Mouse (Mus musculus) midbrain, embryonic 10.5 days (tissue): ENCODE results near the gene Slc50a1. TPM values are rescaled to one million over a fixed set of nuclear protein-coding genes. Genes with fewer than 3 reads are reported as not detected.
A peak's percentile ranks its signal among the peaks of the same experiment; 100 is the strongest.

Experiments used
- DNase-seq: peaks from one replicate; pipeline ENCODE4 v3.0.0-alpha.2; 2017; ENCODE audit warnings: low spot score
- H3K27ac ChIP-seq: fragments of 300-500 bp; sonication (generic); replicated peaks from 2 replicates; pipeline ENCODE4 v1.5.1; 2016; ENCODE audit warnings: mild to moderate bottlenecking
- H3K27me3 ChIP-seq: fragments of 300-500 bp; sonication (generic); 2 replicates; pipeline ENCODE4 v1.6.1; 2016; ENCODE audit warnings: low read depth, mild to moderate bottlenecking; ENCODE audit not compliant: poor library complexity, severe bottlenecking
- H3K36me3 ChIP-seq: fragments of 300-500 bp; sonication (generic); 2 replicates; pipeline ENCODE4 v1.6.1; 2016; ENCODE audit warnings: mild to moderate bottlenecking, moderate library complexity
- H3K4me1 ChIP-seq: fragments of 300-500 bp; sonication (generic); 2 replicates; pipeline ENCODE4 v1.6.1; 2016
- H3K4me3 ChIP-seq: fragments of 300-500 bp; sonication (generic); 2 replicates; pipeline ENCODE4 v1.5.1; 2016; ENCODE audit warnings: mild to moderate bottlenecking, moderate library complexity
- H3K9me3 ChIP-seq: fragments of 300-500 bp; sonication (generic); replicated peaks from 2 replicates; pipeline ENCODE4 v1.6.1; 2016; ENCODE audit warnings: mild to moderate bottlenecking
- WGBS: fragments of 180-500 bp; shearing (Covaris S2); methylation state at CpG from one replicate; pipeline ENCODE4 v1.1.7; 2016; 5-methylcytosine and 5-hydroxymethylcytosine counted together
- polyA plus RNA-seq: library from polyadenylated mRNA; unstranded; fragments of >200 nt; fragmentation: Nextera tagmentation; extraction: Ambion mirVana; gene quantifications from 2 replicates; pipeline ENCODE4 v1.2.1, GENCODE M21; 2016

Gene Slc50a1
- polyA plus RNA-seq, 1 experiment from 2014 or later: 29.8 TPM

- H3K36me3 ChIP-seq: no peaks in the 10 kb centered on the region
- 57% methylated on average over 14 of the region's 14 CpGs for WGBS
- peaks cover 46% of the 10 kb centered on the region for H3K4me1 ChIP-seq
- DNase-seq: no peak
- peaks cover 72% of the 10 kb centered on the region for H3K27me3 ChIP-seq
- no peaks in the 10 kb centered on the region for H3K9me3 ChIP-seq
- peak overlapping the region; percentile 25; the same call in 1 of the 2 replicates for H3K27ac ChIP-seq
- peak overlapping the region; percentile 22 for H3K4me3 ChIP-seq
Observed at GRCm38 (mm10) chr3:89277281-89278021, 7.1 kb upstream of the Slc50a1 start.

GRCm38 (mm10) chr3:89276061-89276460, 5.7 kb upstream of the Slc50a1 start:
- H3K4me3 ChIP-seq: no peak overlapping the region

GRCm38 (mm10) chr3:89271760-89272159, 1.4 kb upstream of the Slc50a1 start:
- Histone ChIP-seq H3K4me3 (no peak overlapping the region), H3K4me1 (peaks cover 39% of the 10 kb centered on the region), H3K36me3 (peaks cover 5% of the 10 kb centered on the region; the same call in 1 of the 2 replicates), H3K9me3 (no peaks in the 10 kb centered on the region), H3K27ac (no peak overlapping the region; the same call in 1 of the 2 replicates), H3K27me3 (peaks cover 54% of the 10 kb centered on the region)
- 77% methylated on average over 6 of the region's 6 CpGs for WGBS
- DNase-seq: no peak

More at GRCm38 (mm10) chr3:89276061-89276460, 5.7 kb upstream of the Slc50a1 start:
- no peak for DNase-seq
- H3K27ac ChIP-seq: no peak overlapping the region
- no peaks in the 10 kb centered on the region for H3K9me3 ChIP-seq
- no peaks in the 10 kb centered on the region for H3K36me3 ChIP-seq
- H3K27me3 ChIP-seq: peaks cover 73% of the 10 kb centered on the region
- 90% methylated on average over 13 of the region's 13 CpGs for WGBS
- peaks cover 33% of the 10 kb centered on the region for H3K4me1 ChIP-seq

GRCm38 (mm10) chr3:89270891-89271290, 521 bp upstream of the Slc50a1 start:
- no peaks in the 10 kb centered on the region for H3K9me3 ChIP-seq
- H3K36me3 ChIP-seq: peaks cover 5% of the 10 kb centered on the region; the same call in 1 of the 2 replicates
- H3K4me3 ChIP-seq: peak overlapping the region; percentile 66
- peaks cover 46% of the 10 kb centered on the region for H3K27me3 ChIP-seq
- H3K27ac ChIP-seq: peak overlapping the region; percentile 86
- no peak for DNase-seq
- peaks cover 44% of the 10 kb centered on the region for H3K4me1 ChIP-seq
- 72% methylated on average over 6 of the region's 6 CpGs for WGBS

GRCm38 (mm10) chr3:89268916-89269315, 1.5 kb downstream of the Slc50a1 start:
- peak overlapping the region; percentile 23; the same call in 1 of the 2 replicates for H3K4me3 ChIP-seq
- H3K36me3 ChIP-seq: peaks cover 5% of the 10 kb centered on the region; the same call in 1 of the 2 replicates
- no peak overlapping the region for H3K27ac ChIP-seq
- no peak for DNase-seq
- H3K27me3 ChIP-seq: peaks cover 42% of the 10 kb centered on the region
- WGBS: 51% methylated on average over 8 of the region's 8 CpGs
- peaks cover 45% of the 10 kb centered on the region for H3K4me1 ChIP-seq
- H3K9me3 ChIP-seq: no peaks in the 10 kb centered on the region

- whole genome bisulfite sequencing: under 1% methylated on average over 20 of the region's 20 CpGs
Observed at GRCm38 (mm10) chr3:89266439-89266893, 3.9 kb downstream of the Slc50a1 start.

GRCm38 (mm10) chr3:89262417-89262816, 8.0 kb downstream of the Slc50a1 start:
- 78% methylated on average over 10 of the region's 10 CpGs for WGBS
- no peak overlapping the region for H3K4me3 ChIP-seq
- no peaks in the 10 kb centered on the region for H3K36me3 ChIP-seq
- H3K27me3 ChIP-seq: peaks cover 15% of the 10 kb centered on the region
- H3K9me3 ChIP-seq: no peaks in the 10 kb centered on the region
- no peak overlapping the region for H3K27ac ChIP-seq
- DNase-seq: no peak
- H3K4me1 ChIP-seq: peaks cover 20% of the 10 kb centered on the region

More at GRCm38 (mm10) chr3:89266439-89266893, 3.9 kb downstream of the Slc50a1 start:
- Histone ChIP-seq H3K4me1 (peaks cover 45% of the 10 kb centered on the region), H3K27me3 (peaks cover 29% of the 10 kb centered on the region), H3K4me3 (peak overlapping the region; percentile 70), H3K9me3 (no peaks in the 10 kb centered on the region), H3K36me3 (peaks cover 5% of the 10 kb centered on the region; the same call in 1 of the 2 replicates), H3K27ac (peak overlapping the region; percentile 83)
- DNase-seq: peak; percentile 80

- Histone ChIP-seq H3K27ac (no peak overlapping the region), H3K27me3 (peaks cover 15% of the 10 kb centered on the region), H3K4me1 (peaks cover 8% of the 10 kb centered on the region), H3K9me3 (no peaks in the 10 kb centered on the region), H3K4me3 (no peak overlapping the region), H3K36me3 (no peaks in the 10 kb centered on the region)
- no peak for DNase-seq
- WGBS: 72% methylated on average over 3 of the region's 3 CpGs
Observed at GRCm38 (mm10) chr3:89260211-89260610, 10.2 kb downstream of the Slc50a1 start.

- H3K36me3 ChIP-seq: no peaks in the 10 kb centered on the region
- 73% methylated on average over 7 of the region's 7 CpGs for WGBS
- H3K9me3 ChIP-seq: no peaks in the 10 kb centered on the region
Observed at GRCm38 (mm10) chr3:89259076-89259475, 11.3 kb downstream of the Slc50a1 start, which contains the start of gene Dpm3. Gene Dpm3, plus strand, starts transcription at chr3:89259358.

GRCm38 (mm10) chr3:89256177-89256576, 14.2 kb downstream of the Slc50a1 start:
- WGBS: 83% methylated on average over 5 of the region's 5 CpGs
- no peak overlapping the region for H3K4me3 ChIP-seq
- H3K27me3 ChIP-seq: peaks cover 35% of the 10 kb centered on the region
- H3K27ac ChIP-seq: no peak overlapping the region
- H3K9me3 ChIP-seq: no peaks in the 10 kb centered on the region
- no peak for DNase-seq
- peaks cover 20% of the 10 kb centered on the region for H3K4me1 ChIP-seq
- H3K36me3 ChIP-seq: no peaks in the 10 kb centered on the region

More at GRCm38 (mm10) chr3:89259076-89259475, 11.3 kb downstream of the Slc50a1 start, which contains the start of gene Dpm3:
- peaks cover 8% of the 10 kb centered on the region for H3K4me1 ChIP-seq
- peaks cover 15% of the 10 kb centered on the region for H3K27me3 ChIP-seq
- no peak within 1 kb of the TSS for H3K4me3 ChIP-seq
- H3K27ac ChIP-seq: no peak within 1 kb of the TSS
- no peak for DNase-seq

- no peaks in the 10 kb centered on the region for H3K36me3 ChIP-seq
- H3K4me1 ChIP-seq: peaks cover 24% of the 10 kb centered on the region
- H3K27me3 ChIP-seq: peaks cover 39% of the 10 kb centered on the region
- no peaks in the 10 kb centered on the region for H3K9me3 ChIP-seq
- WGBS: 87% methylated on average over 5 of the region's 5 CpGs
- no peak overlapping the region for H3K27ac ChIP-seq
- DNase-seq: no peak
- H3K4me3 ChIP-seq: no peak overlapping the region
Observed at GRCm38 (mm10) chr3:89254994-89255393, 15.4 kb downstream of the Slc50a1 start.

- peak overlapping the region; percentile 35; the same call in 1 of the 2 replicates for H3K27ac ChIP-seq
- peak; percentile 51 for DNase-seq
Observed at GRCm38 (mm10) chr3:89251365-89251895, 18.9 kb downstream of the Slc50a1 start.

More at GRCm38 (mm10) chr3:89251365-89251895, 18.9 kb downstream of the Slc50a1 start:
- Histone ChIP-seq H3K9me3 (no peaks in the 10 kb centered on the region), H3K4me1 (peaks cover 42% of the 10 kb centered on the region), H3K27me3 (peaks cover 30% of the 10 kb centered on the region), H3K36me3 (peaks cover 24% of the 10 kb centered on the region), H3K4me3 (peak overlapping the region; percentile 34)
- 6% methylated on average over 17 of the region's 17 CpGs for WGBS
